Mouse (Mus musculus) liver, adult 2 months (tissue): Measurements from ENCODE around the gene Nap1l5.

ENCODE experiments used
- CTCF ChIP-seq: fragments of 200-500 bp; IDR thresholded peaks from 2 replicates; pipeline ENCODE4 v1.5.1; 2011; ENCODE audit warnings: low read depth, low read length, control low read depth
- POLR2A ChIP-seq: fragments of 200-500 bp; IDR thresholded peaks from 2 replicates; pipeline ENCODE4 v1.6.1; 2011; ENCODE audit warnings: low read length, control low read depth; ENCODE audit not compliant: insufficient read depth; ENCODE audit errors: extremely low read depth

- TF ChIP-seq CTCF (no peak), POLR2A (no peak)
Observed at GRCm38 (mm10) chr6:58922511-58922910, 15.6 kb upstream of the Nap1l5 start.
